Mouse (Mus musculus) ovary, postnatal 10 days (tissue): ENCODE measurements at regions not wholly inside any gene's neighbourhood (a gene's known extent, or its start where the extent isn't known, plus 50 kb on each side); places are given as distances from the start of the nearest gene placed in this dataset.
A peak's percentile ranks its signal among the peaks of the same experiment; 100 is the strongest.

Experiments
- DNase-seq: peaks from one replicate; pipeline ENCODE4 v3.0.0; 2022; ENCODE audit warnings: low spot score

DNA sequence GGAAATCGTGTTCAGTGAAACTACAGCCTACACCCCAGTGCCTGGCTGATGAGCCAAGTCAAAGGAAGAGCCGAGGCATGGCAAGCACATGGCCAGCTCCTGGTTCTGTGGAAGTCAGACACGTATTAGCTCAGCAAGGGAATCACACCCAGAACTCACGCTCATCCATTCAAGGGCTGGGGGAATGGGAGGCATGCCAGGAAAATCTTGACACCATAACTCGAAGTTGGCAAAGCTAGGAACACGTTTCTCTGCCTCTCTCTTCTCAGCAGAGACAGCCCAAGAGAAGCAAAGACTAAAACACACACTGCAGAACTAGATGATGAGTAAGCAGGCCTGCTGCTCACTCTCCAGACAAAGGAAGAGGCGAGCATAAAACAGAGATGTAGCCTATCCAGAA, 53.5 kb upstream of the Ypel5 start:
- no peak for DNase-seq

- DNase-seq: peak; percentile 19
Observed at GRCm38 (mm10) chr17:72781786-72782185, 54.5 kb upstream of the Ypel5 start.

- no peak for DNase-seq
Observed at GRCm38 (mm10) chr17:72768266-72768665, 68.0 kb upstream of the Ypel5 start.

GRCm38 (mm10) chr17:72760937-72761336, 75.3 kb upstream of the Ypel5 start:
- DNase-seq: no peak

- no peak for DNase-seq
Observed at GRCm38 (mm10) chr17:72746411-72746810, 89.8 kb upstream of the Ypel5 start.

DNA sequence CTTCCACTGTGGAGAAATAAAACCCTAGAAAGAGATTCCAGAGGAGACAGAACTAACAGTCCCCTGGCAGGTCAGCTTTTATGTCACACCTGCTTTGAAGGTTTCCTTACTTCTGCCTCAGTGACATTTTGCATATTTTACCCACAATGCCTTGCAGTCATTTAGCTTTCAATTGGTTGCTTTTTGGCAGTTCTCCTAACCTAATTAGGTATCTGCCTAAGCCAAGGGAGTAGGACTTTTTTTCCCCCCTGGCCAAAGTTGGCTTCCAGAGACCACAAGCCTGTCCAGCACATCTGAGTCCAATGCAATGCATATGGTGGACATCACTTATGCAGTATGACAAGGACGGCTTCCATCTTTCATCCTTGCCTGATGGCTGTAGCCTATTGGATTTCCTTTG, 103.2 kb upstream of the Ypel5 start:
- DNase-seq: no peak

DNA sequence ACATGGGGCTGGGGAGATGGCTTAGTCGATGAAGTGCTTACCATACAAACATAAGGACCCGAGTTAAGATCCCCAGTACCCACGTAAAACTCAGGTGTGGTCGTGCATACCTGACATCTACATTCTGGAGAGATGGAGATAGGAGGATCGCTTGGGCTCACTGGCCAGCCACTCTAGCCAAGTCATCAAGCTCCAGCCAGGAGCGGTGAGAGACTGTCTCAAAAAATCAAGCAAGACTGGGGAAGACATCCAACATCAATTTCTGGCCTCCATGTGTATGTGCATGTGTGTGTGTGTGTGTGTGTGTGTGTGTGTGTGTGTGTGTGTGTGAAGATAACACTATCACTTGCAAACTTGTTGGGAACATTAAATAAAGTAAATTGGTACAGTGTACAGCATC, 104.6 kb upstream of the Ypel5 start:
- no peak for DNase-seq

DNA sequence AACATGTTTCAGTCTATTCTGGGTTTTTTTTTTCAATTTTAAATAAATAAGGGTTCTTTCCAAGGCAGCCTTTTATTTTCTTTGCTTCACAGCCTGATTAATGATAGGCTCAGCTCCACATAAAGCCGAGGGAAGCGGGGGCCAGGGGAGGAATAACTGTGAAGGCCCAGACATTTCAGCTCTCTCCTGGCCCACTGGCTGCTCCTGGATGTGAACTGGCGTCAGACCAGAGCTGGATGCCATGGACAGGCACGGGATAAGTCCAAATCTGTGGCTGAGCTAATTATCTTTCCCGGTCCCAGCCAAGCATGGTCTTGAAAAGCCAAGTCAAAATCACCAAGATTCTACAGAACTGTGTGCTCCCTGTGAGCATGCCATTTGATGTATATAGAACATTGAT, 105.1 kb upstream of the Ypel5 start:
- DNase-seq: no peak

- DNase-seq: no peak
Observed at GRCm38 (mm10) chr17:72720753-72721152, 115.5 kb upstream of the Ypel5 start.

GRCm38 (mm10) chr17:72719618-72720017, 115.2 kb upstream of the Alk start:
- no peak for DNase-seq

DNA sequence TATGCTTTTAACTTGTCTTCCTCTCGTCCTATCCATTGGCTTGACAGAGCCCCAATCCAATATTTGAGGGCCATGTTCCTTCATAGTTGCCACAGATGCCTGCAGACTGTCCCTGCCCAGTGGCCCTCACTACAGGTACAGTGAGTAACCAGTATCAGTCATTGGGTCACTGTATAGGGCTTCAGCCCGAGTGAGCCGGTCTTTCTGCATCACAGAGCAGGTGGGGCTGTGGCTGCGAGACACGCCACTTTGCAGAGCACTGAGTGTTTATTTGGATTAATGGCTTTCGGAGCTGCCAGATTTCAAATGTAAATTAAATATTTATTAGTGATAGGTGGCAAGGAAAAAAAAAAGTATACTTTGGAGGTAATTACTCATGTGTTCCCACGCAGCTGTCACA, 87.2 kb upstream of the Alk start:
- no peak for DNase-seq

DNA sequence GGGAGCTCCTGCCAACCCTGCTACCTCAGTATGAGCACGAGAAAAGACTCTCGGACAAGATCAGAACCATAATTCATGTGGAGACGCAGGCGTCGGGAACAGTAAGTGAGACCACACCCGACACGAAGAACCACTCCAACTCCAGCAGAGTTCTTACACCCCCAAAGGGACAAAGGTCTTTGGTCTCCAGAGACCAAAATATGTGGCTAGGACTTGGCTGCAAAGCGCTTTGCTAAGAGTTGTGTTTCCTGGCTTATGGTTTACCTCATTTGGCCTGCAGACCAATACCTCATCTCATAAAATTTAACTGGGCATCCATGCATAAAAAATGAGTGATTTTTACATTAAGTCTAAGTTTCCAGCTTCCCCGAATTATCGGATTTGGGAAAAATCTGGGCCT, 85.2 kb upstream of the Alk start:
- no peak for DNase-seq

DNA sequence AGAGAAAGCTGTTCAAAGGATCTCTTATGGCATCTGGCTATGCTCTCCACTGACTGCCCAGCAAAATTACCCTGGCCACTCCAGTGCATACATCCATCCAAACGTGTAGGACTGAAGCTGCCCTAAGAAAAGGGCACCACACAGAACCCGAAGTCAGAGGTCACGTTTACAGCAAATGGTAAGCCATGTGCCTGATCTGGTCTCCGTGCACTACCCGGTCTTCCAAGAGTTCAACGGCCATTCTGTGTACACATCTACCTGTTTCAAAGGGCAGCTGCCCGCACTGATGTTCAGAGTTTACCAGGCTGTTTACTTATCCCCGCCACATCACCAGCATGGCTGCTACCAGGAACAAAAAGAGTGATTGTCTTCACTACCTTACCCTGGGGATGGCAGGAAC, 84.4 kb upstream of the Alk start:
- no peak for DNase-seq

DNA sequence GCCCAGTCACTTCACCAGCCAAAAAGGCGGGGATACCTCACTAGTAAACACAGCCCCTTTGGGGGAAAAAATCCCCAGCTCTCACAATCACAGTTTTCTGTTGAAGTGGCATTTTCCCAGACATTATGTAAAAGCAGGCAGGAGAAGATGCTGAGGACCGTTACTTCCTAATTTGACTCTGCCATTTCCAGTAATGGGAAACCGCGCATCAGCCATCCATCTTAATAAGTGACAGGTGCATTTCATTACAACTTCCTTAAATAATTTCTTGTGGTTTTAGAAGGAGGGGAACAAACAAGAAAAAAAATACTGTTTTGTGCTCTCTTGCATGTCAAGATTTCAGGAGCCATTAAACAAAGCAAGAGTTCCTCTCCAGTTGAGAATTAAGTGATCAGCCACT, 70.2 kb upstream of the Alk start:
- no peak for DNase-seq

DNA sequence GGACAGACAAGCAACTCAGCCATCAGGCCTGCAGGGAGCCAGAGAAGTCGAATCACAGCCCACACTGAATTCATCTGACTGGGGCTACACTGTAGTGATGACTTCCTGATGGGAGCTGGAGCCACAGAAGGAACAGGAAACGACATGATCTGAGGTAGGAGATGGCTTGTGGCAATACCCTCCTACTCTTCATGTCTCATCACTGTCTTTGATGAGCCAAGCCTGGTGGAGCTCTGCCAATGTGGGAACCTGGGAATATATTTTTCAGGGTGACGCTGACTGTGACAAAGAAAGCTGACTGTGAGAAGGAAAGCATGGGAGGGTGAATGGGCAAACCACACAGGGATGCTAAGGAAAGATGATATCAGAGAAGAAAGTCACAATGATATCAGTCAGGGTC, 67.6 kb upstream of the Alk start:
- DNase-seq: no peak

GRCm38 (mm10) chr17:72666961-72667360, 62.5 kb upstream of the Alk start:
- no peak for DNase-seq

GRCm38 (mm10) chr17:72661678-72662077, 57.3 kb upstream of the Alk start:
- no peak for DNase-seq

DNA sequence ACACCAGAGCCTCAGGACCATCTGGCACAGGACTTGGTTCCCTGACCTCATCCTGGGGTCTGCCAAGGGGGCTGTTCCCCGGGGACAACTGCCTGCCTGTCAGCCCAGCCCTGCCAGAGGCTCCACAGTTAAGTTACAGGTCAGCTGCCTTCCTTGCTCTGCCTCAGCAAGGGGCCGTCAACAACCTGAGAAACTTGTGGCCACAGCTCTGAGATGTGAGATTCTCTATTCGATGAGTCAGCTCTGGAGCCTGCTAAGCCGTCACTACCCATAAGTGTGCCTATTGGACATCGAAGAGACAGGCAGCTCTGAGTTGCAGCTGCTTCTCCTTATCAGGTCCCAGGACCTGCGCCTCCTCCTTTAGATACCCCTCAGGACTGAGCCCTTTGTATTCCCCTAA, 54.3 kb upstream of the Alk start:
- DNase-seq: no peak

DNA sequence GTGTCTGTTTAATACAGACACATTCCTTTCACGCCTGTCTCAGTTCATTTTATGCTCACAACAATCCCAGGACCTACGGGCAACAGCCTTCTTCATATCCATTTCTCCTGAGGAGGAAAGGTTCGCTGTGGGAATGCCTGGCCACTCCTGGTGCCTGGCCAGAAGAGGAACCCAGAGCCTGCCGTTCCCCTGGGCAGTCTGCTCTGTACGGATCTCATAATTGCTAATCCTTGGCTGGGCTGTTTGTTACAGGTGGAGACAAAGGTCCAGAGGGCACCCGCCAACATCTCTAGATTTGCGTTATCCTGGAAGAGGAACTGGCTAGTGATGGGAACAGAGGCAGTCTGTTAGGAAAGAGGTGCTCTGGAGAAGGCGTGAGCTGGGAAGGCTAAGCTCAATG, 53.4 kb upstream of the Alk start:
- DNase-seq: no peak
